Mouse (Mus musculus) layer of hippocampus, postnatal 25 days (tissue): ENCODE measurements around the gene Uhrf1bp1. TPM values are rescaled to one million over a fixed set of nuclear protein-coding genes. Genes with fewer than 3 reads are reported as not detected.
A peak's percentile ranks its signal among the peaks of the same experiment; 100 is the strongest.

Experiments used
- DNase-seq, 2 experiments: peaks; one replicate each; pipeline ENCODE4 v3.0.0; 2022; ENCODE audit warnings: mixed read lengths in 2 of 2, low spot score in 1 of 2; ENCODE audit errors: extremely low spot score in 1 of 2
- total RNA-seq, 2 experiments: library from RNA; stranded (reverse); gene quantifications; 2 replicates each; pipeline ENCODE4 v1.2.3; 2021

Uhrf1bp1 gene
- total RNA-seq, result 10 to 100 TPM; 16.3 to 16.5 TPM

DNA sequence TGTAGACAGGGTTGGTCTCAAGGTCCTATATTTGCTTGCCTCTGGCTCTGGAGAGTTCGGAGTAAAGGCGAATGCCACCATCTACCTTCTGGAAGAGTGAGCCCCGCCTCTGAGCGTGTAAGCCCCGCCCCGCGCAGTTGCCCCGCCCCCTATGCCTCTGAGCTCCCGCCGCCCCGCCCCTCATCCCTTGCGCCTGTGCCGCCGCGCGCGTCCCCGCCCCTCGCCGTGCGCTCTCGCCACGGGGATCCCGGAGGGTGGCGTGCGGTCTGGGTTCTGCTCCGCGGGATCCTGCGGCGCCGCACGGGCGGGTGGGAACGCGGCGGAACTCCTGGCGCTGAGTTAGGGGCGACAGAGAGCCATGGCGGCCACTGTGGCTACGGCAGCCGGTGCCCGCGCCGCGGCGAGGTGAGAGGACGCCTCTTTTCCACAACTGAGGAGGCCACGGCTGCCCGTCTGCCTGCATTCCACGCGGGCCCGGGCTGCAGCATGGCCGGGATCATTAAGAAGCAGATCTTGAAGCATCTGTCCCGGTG, at the start of gene Uhrf1bp1:
TSS of gene Uhrf1bp1 (plus strand) at position 177 of the 533 bp plus-strand sequence.
- DNase-seq, result peak; percentile 66 to 73

- no peak for DNase-seq
These were observed 48.6 kb upstream of the Uhrf1bp1 start for GRCm38 (mm10) chr17:27807542-27808078.

GRCm38 (mm10) chr17:27810569-27811331, 45.5 kb upstream of the Uhrf1bp1 start:
- DNase-seq, result no peak

GRCm38 (mm10) chr17:27811980-27812379, 44.3 kb upstream of the Uhrf1bp1 start:
- no peak for DNase-seq

DNA sequence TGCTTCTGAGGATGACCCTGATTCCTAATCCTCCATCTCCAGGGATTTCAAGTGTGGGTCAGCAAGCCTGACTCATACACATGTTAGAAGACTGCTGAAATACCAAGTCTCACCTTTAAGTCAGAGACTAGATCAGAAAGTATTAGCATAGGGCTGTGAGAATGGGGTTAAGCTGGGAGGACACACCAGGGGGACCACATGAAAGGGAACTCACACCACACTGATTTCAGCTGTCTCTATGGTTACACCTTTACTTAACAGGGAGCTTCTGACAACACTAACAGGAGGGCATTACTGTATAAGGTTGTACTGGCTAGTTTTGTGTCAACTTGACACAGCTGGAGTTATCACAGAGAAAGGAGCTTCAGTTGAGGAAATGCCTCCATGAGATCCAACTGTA, 41.6 kb upstream of the Uhrf1bp1 start:
- no peak for DNase-seq

GRCm38 (mm10) chr17:27819011-27819410, 37.2 kb upstream of the Uhrf1bp1 start:
- no peak for DNase-seq

- no peak for DNase-seq
These were observed 36.7 kb upstream of the Uhrf1bp1 start for GRCm38 (mm10) chr17:27819521-27819970.

- DNase-seq, result peak; percentile 45 to 55
These were observed 36.2 kb upstream of the Uhrf1bp1 start for GRCm38 (mm10) chr17:27819971-27820567.

- peak; percentile 98 to 99 for DNase-seq
These were observed 35.5 kb upstream of the Uhrf1bp1 start, which contains the start of gene D17Wsu92e for GRCm38 (mm10) chr17:27820568-27821406. Gene D17Wsu92e, minus strand, starts transcription at chr17:27820648.

DNA sequence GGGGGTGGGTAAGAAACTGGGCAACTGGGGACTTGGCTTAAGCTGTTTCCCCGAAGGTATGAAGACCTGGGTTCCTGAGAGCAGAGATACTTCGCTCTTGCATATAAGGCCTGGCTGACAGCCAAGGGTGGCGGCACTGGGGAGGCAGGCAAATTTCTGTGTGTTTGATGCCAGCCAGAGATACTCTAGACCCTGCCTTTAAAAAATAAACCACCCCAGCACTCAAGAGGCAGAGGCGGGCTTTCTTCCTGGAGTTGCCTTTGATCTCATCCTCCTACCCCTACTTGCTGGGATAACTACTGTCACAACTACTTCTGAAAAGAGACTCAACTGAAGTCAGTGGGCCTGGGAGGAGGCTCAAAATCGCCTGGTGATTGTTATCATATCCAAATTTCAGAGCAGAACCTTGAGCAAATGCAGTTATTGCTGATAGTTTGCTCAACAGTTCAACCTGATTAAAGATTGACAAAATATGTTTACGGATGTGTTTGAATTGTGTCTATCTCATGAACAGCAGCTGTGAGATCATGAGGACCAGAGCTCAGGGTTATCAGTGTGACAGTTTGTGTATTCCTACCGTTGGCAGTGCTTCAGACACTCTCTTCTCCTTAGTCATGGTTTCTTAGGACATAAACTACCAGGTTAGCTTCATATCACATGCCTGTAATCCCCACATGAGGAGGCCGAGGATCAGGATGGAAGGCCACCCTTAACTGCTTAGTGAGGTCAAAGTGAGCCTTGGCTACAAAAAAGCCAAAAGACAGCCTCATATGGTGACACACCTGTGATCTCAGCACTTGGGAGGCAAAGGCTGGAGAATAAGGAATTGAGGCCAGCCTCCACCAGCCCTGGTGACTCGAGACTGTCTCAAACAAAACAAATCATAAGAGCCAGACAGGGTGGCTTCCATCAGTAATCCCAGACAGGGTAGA, 34.6 kb upstream of the Uhrf1bp1 start:
- no peak for DNase-seq

DNA sequence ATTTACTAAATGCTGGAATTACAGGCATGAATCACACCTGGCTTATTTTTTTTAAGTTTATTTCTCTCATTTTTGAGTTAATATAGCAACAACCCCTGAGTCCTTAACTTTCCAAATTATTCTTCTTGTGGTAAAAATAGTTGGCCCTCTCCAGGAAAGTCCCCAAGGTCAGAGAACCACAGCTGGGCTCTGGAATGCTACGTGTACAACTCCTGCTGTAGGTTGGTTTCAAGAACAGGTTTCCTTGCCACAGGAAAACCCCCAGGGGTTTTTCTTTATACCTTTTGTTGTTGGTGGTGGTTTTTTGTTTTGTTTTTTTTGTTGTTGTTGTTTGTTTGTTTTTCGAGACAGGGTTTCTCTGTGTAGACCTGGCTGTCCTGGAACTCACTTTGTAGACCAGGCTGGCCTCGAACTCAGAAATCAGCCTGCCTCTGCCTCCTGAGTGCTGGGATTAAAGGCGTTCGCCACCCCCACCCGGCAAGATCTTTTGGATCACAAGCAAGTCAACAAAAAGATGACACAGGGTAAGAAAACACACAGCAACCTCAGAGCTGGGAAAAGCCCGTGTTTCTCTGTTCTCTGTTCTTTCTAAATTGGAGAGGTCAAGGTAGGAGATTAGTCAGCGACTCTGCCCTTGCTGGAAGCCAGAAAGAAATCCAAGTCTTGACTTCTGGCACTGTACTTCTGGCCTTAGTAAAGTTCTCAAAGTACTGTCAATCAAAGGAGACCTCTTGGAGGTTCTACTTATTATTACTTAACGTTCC, 32.9 kb upstream of the Uhrf1bp1 start:
- DNase-seq, result no peak

- no peak for DNase-seq
These were observed 31.3 kb upstream of the Uhrf1bp1 start for GRCm38 (mm10) chr17:27824941-27825340.

DNA sequence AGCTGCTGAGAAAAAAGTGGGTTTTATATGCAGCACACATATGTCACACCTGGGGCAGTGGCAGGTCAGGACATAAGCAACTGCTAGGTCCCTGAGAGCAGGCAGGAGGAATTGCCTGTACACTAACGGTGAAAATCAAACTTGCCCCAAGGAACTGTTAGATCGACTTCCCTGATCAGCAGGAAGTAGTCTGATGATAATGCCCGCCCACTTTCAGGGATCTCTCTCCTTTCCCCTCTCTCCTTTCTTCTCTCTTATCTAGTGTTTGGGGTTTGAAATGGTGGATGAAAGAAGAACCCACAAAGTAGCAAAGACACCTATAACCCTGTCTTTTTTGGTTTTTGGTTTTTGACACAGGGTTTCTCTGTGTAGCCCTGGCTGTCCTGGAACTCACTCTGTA, 30.7 kb upstream of the Uhrf1bp1 start:
- no peak for DNase-seq

DNA sequence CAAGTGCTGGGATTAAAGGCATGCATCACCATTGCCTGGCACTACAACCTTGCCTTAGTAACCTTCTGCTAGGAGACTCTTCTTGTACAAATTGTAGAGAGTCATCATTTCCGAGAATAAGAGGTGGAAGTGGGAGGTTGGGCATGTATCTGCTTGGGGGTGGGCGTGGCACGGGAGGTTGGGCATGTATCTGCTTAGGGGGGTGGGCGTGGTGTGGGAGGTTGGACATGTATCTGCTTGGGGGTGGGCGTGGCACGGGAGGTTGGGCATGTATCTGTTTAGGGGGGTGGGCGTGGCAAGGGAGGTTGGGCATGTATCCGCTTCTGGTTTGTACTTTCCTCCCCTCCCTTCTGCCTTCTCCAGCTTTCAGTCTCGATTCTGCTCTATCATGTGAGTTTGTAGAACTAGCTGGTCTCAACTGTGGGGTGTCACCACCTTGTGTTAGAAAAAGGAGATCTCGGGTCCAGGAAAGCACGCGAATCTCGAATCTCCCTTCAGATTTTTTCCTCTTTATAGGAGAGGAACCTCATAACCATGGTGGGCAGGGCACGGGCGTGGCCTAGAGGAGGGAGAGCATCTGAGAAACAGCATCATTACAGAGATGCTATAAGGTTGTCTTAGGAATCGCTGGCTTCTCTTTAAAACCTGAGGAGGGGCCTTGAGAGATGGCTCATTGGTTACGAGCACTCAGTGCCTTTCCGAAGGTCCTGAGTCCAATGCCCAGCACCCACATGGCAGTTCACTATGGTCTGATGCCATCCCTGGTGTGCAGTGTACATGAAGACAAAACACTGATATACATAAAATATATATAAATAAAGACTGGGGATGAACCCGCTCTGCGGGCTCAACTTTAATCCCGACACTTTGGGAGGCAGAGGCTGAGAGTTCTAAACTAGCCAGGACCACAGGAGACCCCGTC, 30.0 kb upstream of the Uhrf1bp1 start:
- no peak for DNase-seq

- no peak for DNase-seq
These were observed 29.3 kb upstream of the Uhrf1bp1 start for GRCm38 (mm10) chr17:27826908-27827383.

- no peak for DNase-seq
These were observed 28.7 kb upstream of the Uhrf1bp1 start for GRCm38 (mm10) chr17:27827511-27827910.

- peak in 1 of 2 experiments; percentile 10 for DNase-seq
These were observed 25.8 kb upstream of the Uhrf1bp1 start for GRCm38 (mm10) chr17:27830411-27830810.
